Mouse (Mus musculus): ENCODE results near the gene Kif12.

DNA sequence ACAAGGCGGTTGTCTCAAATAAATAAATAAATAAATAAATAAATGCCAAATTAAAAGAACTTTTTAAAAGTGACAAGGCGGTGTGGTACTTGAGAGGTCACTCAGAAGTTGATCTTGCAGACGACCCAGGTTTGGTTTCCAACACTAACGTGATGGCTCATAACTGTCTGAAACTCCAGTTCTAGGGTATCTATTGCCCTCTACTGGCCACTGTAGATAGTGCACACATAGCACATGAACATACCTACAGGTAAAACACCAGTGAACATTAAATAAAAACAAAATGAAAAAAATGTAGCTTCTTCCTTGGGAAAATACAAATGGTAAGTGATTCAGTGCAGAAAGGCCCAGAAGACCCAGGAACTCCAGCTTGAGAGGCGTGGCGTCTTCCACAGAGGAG is 24.7 kb downstream of the Kif12 start:
- no peak for TF ChIP-seq POLR2A (IDR thresholded peaks at IDR 0.05; ENCODE audit: insufficient read depth, low read depth, low read length)
- no peak for TF ChIP-seq CTCF (IDR thresholded peaks at IDR 0.05; ENCODE audit: insufficient read depth, low read depth, low read length)

All from olfactory bulb, adult 2 months (tissue).